Mouse (Mus musculus) embryonic facial prominence, embryonic 12.5 days (tissue): ENCODE data around the gene BC028528. TPM values are rescaled to one million over a fixed set of nuclear protein-coding genes. Genes with fewer than 3 reads are reported as not detected.
A peak's percentile ranks its signal among the peaks of the same experiment; 100 is the strongest.

ENCODE experiments used
- ATAC-seq: fragments of 200-750 bp; cut with Nextera tagmentation; 2 replicates; pipeline ENCODE4 v1.8.0; 2017; ENCODE audit not compliant: insufficient number of reproducible peaks, insufficient read depth, low FRiP score, low TSS enrichment
- H3K27ac ChIP-seq: fragments of 300-500 bp; sonication (generic); 2 replicates; pipeline ENCODE4 v1.5.1; 2016; ENCODE audit warnings: mild to moderate bottlenecking
- H3K27me3 ChIP-seq: fragments of 300-500 bp; sonication (generic); 2 replicates; pipeline ENCODE4 v1.6.1; 2016; ENCODE audit warnings: mild to moderate bottlenecking, moderate library complexity
- H3K36me3 ChIP-seq: fragments of 300-500 bp; sonication (generic); 2 replicates; pipeline ENCODE4 v1.6.1; 2016; ENCODE audit warnings: mild to moderate bottlenecking
- H3K4me1 ChIP-seq: fragments of 300-500 bp; sonication (generic); 2 replicates; pipeline ENCODE4 v1.6.1; 2016
- H3K4me2 ChIP-seq: fragments of 300-500 bp; sonication (generic); replicated peaks from 2 replicates; pipeline ENCODE4 v1.6.1; 2016; ENCODE audit warnings: mild to moderate bottlenecking, moderate library complexity
- H3K4me3 ChIP-seq: fragments of 300-500 bp; sonication (generic); 2 replicates; pipeline ENCODE4 v1.5.1; 2016; ENCODE audit warnings: mild to moderate bottlenecking
- H3K9ac ChIP-seq: fragments of 300-500 bp; sonication (generic); 2 replicates; pipeline ENCODE4 v1.6.1; 2016; ENCODE audit warnings: mild to moderate bottlenecking, moderate library complexity
- H3K9me3 ChIP-seq: fragments of 300-500 bp; sonication (generic); 2 replicates; pipeline ENCODE4 v1.6.1; 2016; ENCODE audit warnings: mild to moderate bottlenecking, moderate library complexity
- WGBS: fragments of 180-500 bp; shearing (Covaris S2); methylation state at CpG from one replicate; pipeline ENCODE4 v1.1.7; 2016; 5-methylcytosine and 5-hydroxymethylcytosine counted together
- polyA plus RNA-seq: library from polyadenylated mRNA; unstranded; fragments of >200 nt; fragmentation: Nextera tagmentation; extraction: Ambion mirVana; gene quantifications from 2 replicates; pipeline ENCODE4 v1.2.1, GENCODE M21; 2016

Gene BC028528
- polyA plus RNA-seq, 1 experiment from 2014 or later = 14.4 TPM

DNA sequence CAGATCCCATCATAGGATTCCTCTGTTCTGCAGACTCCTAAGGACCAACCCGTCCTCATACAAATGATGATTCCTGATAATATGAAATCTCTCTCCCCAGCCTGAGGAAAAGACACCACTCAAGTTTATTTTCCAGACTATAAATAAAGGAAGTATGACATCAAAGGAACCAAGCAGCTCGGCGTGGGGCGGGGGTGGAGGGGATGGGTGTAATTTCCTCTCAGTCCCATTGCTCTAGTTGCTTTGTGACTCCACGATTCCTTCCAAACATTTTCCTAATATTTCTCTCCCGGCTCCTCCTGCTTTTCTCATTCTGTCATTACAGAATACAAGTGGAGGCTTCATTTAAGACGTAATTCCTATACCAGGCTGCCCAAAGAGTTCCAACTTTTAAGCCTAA, 1.3 kb upstream of the BC028528 start:
- Histone ChIP-seq H3K36me3 (peaks cover 8% of the 10 kb centered on the region), H3K27me3 (no peaks in the 10 kb centered on the region), H3K27ac (peak overlapping the region; percentile 76), H3K4me3 (peak overlapping the region; percentile 55), H3K4me1 (peaks cover 25% of the 10 kb centered on the region), H3K9ac (peak overlapping the region; percentile 8; the same call in 1 of the 2 replicates), H3K4me2 (peak overlapping the region; percentile 54), H3K9me3 (no peaks in the 10 kb centered on the region)
- WGBS = 20% methylated on average over 7 of the region's 7 CpGs
- no peak for ATAC-seq

DNA sequence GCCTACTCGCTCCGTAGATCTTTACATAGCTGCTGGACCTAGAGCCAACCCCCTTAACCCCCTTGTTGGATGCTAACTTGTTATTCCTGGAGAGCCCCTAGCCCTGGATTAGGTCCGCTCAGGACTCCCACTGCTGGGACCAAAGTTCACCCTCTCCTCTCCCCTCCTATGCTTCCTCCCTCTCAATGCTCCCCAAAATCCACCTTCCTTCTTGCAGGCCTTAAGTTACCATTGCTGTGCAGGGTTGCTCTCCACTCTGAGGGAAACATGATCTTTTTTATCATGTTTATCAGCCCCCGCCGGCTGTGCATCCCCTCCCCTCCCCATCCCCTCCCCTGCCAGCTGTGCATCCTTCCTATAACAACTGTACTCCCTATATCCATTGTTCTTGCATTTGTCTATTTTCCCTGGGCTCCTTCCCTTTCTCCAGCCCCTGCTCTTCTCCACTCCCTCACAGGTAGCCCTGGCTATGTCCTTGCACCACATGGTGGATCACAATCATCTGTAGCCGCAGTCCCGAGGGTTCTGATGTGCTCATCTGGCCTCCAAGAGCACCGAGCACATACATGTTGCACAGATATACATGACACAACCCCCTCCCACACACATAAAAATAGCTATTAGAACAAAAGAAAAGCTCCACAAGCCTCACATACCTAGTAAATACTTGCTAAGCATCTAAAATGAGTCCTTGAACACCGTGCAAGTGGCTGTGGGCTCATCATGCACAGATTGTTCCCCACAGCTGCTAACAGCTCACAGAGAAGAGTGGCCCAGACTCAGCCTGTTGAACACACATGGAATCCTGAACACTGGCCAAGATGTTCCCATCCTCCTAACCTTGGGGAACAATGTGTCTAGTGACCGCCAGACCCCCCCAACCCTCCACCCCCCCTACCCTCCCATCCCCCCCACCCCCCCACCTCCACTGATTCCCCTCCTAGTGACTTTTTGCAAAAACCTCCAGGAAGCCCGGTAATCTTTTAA, 554 bp upstream of the BC028528 start:
- Histone ChIP-seq H3K9ac (peak overlapping the region; percentile 31; the same call in 1 of the 2 replicates), H3K4me2 (peak overlapping the region; percentile 36), H3K36me3 (peaks cover 4% of the 10 kb centered on the region; the same call in 1 of the 2 replicates), H3K9me3 (no peaks in the 10 kb centered on the region), H3K4me3 (peak overlapping the region; percentile 19), H3K27me3 (no peaks in the 10 kb centered on the region), H3K4me1 (peaks cover 25% of the 10 kb centered on the region), H3K27ac (peak overlapping the region; percentile 69)
- ATAC-seq = no peak
- 33% methylated on average over 11 of the region's 11 CpGs for WGBS

GRCm38 (mm10) chr3:95889664-95890063, 2.1 kb downstream of the BC028528 start:
- 27% methylated on average over 3 of the region's 3 CpGs for WGBS
- H3K27ac ChIP-seq = no peak overlapping the region
- no peak for ATAC-seq
- H3K27me3 ChIP-seq = no peaks in the 10 kb centered on the region
- H3K4me3 ChIP-seq = no peak overlapping the region
- H3K9ac ChIP-seq = no peak overlapping the region
- H3K4me2 ChIP-seq = no peak overlapping the region
- H3K36me3 ChIP-seq = peaks cover 6% of the 10 kb centered on the region; the same call in 1 of the 2 replicates
- H3K9me3 ChIP-seq = no peaks in the 10 kb centered on the region
- H3K4me1 ChIP-seq = peaks cover 16% of the 10 kb centered on the region

- Histone ChIP-seq H3K4me3 (no peak overlapping the region), H3K27me3 (no peaks in the 10 kb centered on the region), H3K9me3 (no peaks in the 10 kb centered on the region), H3K9ac (no peak overlapping the region), H3K4me2 (no peak overlapping the region), H3K27ac (no peak overlapping the region), H3K36me3 (peaks cover 6% of the 10 kb centered on the region; the same call in 1 of the 2 replicates), H3K4me1 (peaks cover 16% of the 10 kb centered on the region)
- 86% methylated on average over 4 of the region's 4 CpGs for WGBS
- no peak for ATAC-seq
Observed at GRCm38 (mm10) chr3:95887596-95887995, 4.2 kb downstream of the BC028528 start.

DNA sequence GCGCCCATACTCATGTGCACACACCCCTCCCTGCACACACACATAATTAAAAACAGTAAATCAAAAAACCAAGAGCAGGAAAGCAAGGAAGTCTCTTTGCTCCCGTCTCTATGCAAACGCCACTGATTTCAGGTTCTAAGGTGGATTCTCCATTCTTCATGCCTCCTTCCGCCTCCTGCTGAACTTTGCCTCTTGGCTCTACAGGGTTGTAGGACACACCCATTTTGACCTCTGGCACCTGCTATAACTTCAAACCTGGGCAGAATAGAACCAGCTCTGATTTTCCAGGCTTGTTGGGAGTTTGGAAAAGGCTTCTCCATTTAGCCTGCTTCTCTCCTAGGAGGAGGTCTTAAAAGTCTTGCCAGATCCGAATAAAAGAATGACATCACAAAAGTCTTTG, 7.4 kb downstream of the BC028528 start:
- Histone ChIP-seq H3K4me1 (peaks cover 13% of the 10 kb centered on the region; the same call in 1 of the 2 replicates), H3K36me3 (peaks cover 6% of the 10 kb centered on the region; the same call in 1 of the 2 replicates), H3K27me3 (no peaks in the 10 kb centered on the region), H3K27ac (no peak overlapping the region), H3K9me3 (no peaks in the 10 kb centered on the region), H3K4me3 (no peak overlapping the region), H3K4me2 (no peak overlapping the region), H3K9ac (no peak overlapping the region)
- no peak for ATAC-seq
- 67% methylated on average over 5 of the region's 5 CpGs for WGBS

GRCm38 (mm10) chr3:95882816-95883425, 8.9 kb downstream of the BC028528 start:
- H3K27ac ChIP-seq = no peak overlapping the region

DNA sequence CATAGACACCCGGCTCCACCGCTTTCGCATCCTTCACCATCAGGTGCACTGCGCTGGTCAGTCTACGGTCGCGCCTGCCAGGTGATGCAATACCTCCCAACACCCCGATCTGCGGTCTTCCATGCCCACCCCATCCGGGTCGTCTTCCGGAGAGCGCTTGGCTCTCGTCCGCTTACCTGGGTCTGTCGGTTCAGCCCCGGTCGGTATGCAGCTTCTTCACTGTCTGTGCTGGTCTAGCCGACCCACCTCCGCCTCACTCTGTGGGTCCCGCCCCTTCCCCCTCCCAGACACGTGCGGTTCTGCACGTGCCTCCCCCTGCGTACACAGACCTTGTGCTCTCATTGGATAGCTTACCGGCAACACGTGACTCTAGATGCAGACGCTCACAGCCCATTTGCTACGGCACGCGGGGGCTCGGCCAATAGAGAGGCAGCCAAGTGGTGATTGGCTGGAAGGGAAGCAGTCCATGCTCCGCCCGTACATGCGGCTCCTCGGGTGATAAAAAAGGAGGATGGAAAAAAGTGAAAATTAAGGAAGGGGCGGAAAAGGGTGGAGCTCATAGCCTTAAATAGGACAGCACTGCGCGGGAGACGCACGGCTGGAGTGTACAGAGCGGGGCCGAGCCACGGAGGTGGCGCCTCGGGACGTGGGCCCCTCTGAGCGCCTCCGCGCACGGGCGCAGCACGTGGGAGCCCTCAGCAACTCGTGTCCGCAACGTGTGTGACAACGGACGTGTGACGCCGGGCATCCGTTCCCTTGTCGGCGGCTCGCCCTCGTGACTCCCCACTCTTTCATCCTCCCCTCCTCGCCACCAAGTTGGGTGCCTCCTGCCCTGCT, 9.6 kb downstream of the BC028528 start, which contains the start of gene Ciart:
Ciart (minus strand) TSS at position 273 of the 837 bp plus-strand sequence.
- H3K4me1 ChIP-seq = peaks cover 13% of the 10 kb centered on the region; the same call in 1 of the 2 replicates
- 0 out of 2 replicates have a peak, but pooled peaks cover under 1% of the 10 kb centered on the region for H3K36me3 ChIP-seq
- H3K9ac ChIP-seq = peak within 1 kb of the TSS; percentile 30
- WGBS = under 1% methylated on average over 66 of the region's 66 CpGs
- peak; percentile 98 for ATAC-seq
- H3K4me3 ChIP-seq = peak within 1 kb of the TSS; percentile 44
- peak within 1 kb of the TSS; percentile 99 for H3K4me2 ChIP-seq
- H3K9me3 ChIP-seq = no peaks in the 10 kb centered on the region
- H3K27ac ChIP-seq = no peak within 1 kb of the TSS; the same call in 1 of the 2 replicates
- no peaks in the 10 kb centered on the region for H3K27me3 ChIP-seq

More at GRCm38 (mm10) chr3:95882816-95883425, 8.9 kb downstream of the BC028528 start:
- Histone ChIP-seq H3K27me3 (no peaks in the 10 kb centered on the region), H3K4me1 (peaks cover 13% of the 10 kb centered on the region; the same call in 1 of the 2 replicates), H3K36me3 (peaks cover 6% of the 10 kb centered on the region; the same call in 1 of the 2 replicates), H3K9ac (peak overlapping the region; percentile 24), H3K4me3 (peak overlapping the region; percentile 44), H3K9me3 (no peaks in the 10 kb centered on the region), H3K4me2 (peak overlapping the region; percentile 99)
- 2% methylated on average over 24 of the region's 24 CpGs for WGBS
- ATAC-seq = peak; percentile 37; the same call in 1 of the 2 replicates

DNA sequence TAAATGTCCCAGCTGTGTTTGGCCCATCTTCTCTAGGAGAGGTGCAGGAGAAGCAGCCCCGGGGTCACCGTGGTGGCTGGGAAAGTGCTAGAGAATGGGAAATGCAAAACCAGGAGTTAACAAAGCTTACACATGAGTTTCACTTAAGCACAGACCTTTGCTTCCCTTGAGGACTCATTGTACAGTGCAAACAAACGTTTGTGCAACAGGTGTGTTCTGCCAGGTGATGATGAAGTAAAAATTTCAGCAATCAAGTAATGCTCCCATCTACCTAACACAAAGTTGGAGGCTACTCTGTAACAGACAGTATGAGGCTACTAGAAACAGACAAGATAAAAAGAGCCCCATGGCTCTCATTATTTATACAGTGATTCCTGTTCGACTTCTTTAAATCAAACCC, 12.7 kb downstream of the BC028528 start:
- no peaks in the 10 kb centered on the region for H3K9me3 ChIP-seq
- no peak overlapping the region for H3K4me2 ChIP-seq
- no peak for ATAC-seq
- H3K27me3 ChIP-seq = no peaks in the 10 kb centered on the region
- WGBS = 85% methylated on average over 4 of the region's 4 CpGs
- H3K36me3 ChIP-seq = no peaks in the 10 kb centered on the region
- H3K9ac ChIP-seq = no peak overlapping the region
- no peak overlapping the region for H3K27ac ChIP-seq
- H3K4me3 ChIP-seq = no peak overlapping the region
- H3K4me1 ChIP-seq = peaks cover 13% of the 10 kb centered on the region; the same call in 1 of the 2 replicates

GRCm38 (mm10) chr3:95872048-95872447, 19.8 kb downstream of the BC028528 start:
- Histone ChIP-seq H3K27me3 (no peaks in the 10 kb centered on the region), H3K9me3 (no peaks in the 10 kb centered on the region), H3K36me3 (peaks cover 27% of the 10 kb centered on the region), H3K27ac (no peak overlapping the region), H3K4me1 (peaks cover 16% of the 10 kb centered on the region), H3K9ac (peak overlapping the region; percentile 78), H3K4me2 (peak overlapping the region; percentile 75), H3K4me3 (peak overlapping the region; percentile 73)
- no peak for ATAC-seq
- WGBS = 83% methylated on average over 7 of the region's 7 CpGs

DNA sequence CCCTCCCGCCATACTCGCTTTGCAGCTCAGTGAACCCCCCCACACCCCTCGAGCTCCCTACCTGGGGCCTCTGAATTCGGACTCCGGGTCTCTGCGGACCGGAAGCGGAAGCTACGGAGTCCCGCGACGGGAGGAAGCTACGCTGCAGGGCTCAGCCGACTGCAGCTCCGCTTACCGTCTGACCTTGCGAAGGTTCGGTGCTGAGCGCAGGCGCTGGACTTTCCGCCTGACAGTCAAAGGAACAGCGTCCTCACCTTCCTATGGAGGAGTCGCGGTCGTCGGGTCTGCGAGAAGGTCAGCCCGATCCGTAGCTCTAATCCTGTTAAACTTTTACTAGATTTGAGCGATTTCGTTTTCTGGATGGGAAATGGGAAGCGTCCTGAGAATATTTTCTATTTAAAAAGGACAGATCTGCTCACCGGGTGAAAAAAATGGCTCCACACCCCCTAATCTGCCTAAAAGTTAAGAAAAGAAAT, 20.4 kb downstream of the BC028528 start, which contains the start of gene Mrps21:
Mrps21 (minus strand) TSS at position 128 of the 476 bp plus-strand sequence.
- Histone ChIP-seq H3K4me1 (peaks cover 16% of the 10 kb centered on the region), H3K36me3 (peaks cover 33% of the 10 kb centered on the region), H3K9me3 (no peaks in the 10 kb centered on the region), H3K9ac (peak within 1 kb of the TSS; percentile 78), H3K4me2 (peak within 1 kb of the TSS; percentile 75), H3K27me3 (no peaks in the 10 kb centered on the region), H3K4me3 (peak within 1 kb of the TSS; percentile 73), H3K27ac (peak within 1 kb of the TSS; percentile 82)
- under 1% methylated on average over 33 of the region's 33 CpGs for WGBS
- ATAC-seq = peak; percentile 90
